Mouse (Mus musculus) cortical plate, adult 2 months (tissue): ENCODE results near the gene Tent4b.

Experiments used
- CTCF ChIP-seq: fragments of 200-500 bp; IDR thresholded peaks from 2 replicates; pipeline ENCODE4 v1.5.1; 2011; ENCODE audit warnings: mild to moderate bottlenecking, control low read depth, low read length; ENCODE audit not compliant: insufficient read depth; ENCODE audit errors: extremely low read depth
- POLR2A ChIP-seq: fragments of 200-500 bp; IDR thresholded peaks from 2 replicates; pipeline ENCODE4 v1.6.1; 2011; ENCODE audit warnings: mild to moderate bottlenecking, low read length, control low read depth; ENCODE audit not compliant: insufficient read depth; ENCODE audit errors: extremely low read depth

GRCm38 (mm10) chr8:88244298-88244697 lies 45.3 kb downstream of the Tent4b start:
- TF ChIP-seq CTCF (peak; percentile 82), POLR2A (no peak)
